Mouse (Mus musculus) frontal cortex, postnatal 10 days (tissue): ENCODE measurements at regions not wholly inside any gene's neighbourhood (a gene's known extent, or its start where the extent isn't known, plus 50 kb on each side); places are given as distances from the start of the nearest gene placed in this dataset.

Source experiments
- DNase-seq, 2 experiments: peaks; one replicate each; pipeline ENCODE4 v3.0.0; 2022; ENCODE audit warnings: low spot score in 2 of 2, mixed read lengths in 1 of 2

DNA sequence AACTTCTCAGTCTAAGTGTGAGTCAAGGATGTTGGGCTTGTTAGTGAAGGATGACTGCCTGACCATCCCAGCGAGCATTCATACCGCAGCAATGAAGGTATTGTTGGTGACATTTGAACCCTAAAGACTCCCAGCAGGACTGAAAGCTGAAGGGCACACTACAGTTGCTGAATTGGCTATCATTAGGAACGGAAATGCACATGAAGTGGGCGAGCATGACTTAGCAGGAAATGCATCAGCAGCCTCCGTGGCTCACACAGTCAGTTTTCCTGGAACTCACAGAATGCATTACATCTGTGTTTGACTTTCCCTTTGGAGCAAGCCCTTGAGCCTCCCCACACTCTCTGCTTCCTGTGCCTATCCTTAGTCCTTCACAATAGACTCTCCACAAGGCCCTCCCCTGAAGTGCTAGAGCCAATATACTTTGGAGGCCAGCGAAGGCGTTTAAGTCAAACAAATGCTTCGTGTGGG, 63.9 kb downstream of the Tmco5 start:
- no peak for DNase-seq

GRCm38 (mm10) chr2:116948538-116948937, 70.0 kb downstream of the Tmco5 start:
- no peak for DNase-seq

DNA sequence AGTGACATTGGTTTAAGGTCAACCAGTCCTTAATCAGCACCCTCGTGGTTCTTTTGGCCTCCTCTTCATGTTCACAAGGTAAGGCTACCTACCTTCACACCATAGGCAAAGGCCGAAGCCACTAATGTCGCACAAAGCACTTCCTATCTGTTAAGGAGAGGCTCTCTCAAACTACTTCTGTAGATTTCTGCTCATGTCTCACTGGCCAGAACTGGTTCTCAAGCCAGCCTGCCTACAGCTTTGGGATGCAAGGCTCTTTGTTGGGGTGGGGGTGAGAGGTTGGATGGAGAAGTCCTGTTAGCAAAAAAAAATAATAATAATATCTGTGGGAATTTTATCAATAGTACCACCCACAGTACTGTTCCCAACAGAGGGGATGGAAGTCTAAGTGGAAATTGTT, 71.2 kb downstream of the Tmco5 start:
- no peak for DNase-seq

DNA sequence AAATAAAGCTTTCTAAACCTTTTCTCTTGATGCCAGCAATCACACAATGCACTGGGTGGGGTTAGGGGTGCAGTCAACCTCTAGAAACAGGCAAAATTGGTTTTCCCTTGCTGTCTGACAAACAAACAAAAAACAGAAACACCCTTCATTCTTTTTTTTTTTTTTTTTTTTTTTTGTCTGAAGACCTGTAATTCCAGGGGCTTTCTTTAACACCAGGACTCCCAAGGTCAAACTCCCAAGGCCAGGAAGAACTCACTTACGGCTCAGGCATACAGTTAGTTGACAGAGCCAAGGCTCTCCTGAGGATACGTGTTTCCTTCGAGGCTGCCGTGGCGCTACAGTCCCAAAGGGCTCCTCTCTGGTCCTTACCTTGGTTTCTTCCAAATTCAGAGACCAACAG, 71.7 kb downstream of the Tmco5 start:
- DNase-seq = no peak

DNA sequence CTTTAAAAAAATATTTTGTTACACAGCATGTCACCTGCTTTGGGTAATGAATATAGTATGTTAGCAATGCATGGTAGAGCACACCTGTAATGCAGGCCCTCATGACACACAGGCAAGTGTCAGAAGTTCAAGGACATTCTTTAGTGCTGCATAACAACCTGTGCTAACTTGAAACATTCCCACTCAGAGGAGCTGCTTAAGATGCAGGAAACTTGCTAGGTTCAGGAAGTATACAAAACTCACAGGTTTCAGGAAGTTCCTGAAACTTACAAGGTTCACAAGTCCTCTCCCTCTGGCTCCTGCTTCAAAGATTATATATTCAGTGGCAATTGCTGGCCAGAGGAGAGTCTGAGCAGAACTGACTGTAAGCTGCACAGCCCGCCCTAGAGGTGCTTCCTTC, 73.0 kb downstream of the Tmco5 start:
- DNase-seq = no peak

- DNase-seq = no peak
Observed at GRCm38 (mm10) chr2:116954280-116954679, 75.8 kb downstream of the Tmco5 start.

- no peak for DNase-seq
Observed at GRCm38 (mm10) chr2:116954896-116955295, 76.4 kb downstream of the Tmco5 start.

DNA sequence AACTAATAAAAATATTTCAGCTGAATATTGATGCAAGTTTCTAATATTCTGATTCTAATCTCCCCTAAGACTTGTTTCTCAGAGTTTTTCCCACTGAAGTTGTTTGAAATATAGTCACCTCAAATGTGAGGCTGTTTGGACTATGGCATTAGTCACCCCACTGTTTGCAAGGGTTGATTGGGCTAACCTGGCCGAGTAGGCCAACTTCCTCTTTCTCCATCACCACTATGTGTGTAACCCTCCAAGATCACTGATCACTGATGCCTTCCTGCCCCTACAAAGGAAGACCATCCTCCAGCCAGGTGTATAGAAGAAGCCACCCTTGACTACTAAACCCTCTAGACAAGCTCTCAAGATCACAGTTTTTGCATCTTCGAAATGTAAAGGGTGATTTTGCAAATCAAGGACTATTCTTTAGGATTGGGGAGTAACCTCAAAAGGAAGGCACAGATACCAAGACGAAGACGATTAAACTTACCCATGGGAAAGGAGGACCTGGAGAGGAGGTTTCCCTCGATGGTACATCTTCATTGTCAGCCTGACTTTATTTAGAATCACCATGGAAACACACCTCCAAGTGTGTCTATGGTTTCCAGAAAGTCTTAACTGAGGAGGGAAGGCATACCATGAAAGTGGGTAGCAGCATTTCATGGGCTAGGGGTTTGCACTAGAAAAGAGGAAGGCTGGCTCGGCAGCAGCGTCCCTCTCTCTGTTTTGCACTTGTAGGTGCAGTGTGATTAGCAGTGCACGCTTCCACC, 84.8 kb downstream of the Tmco5 start:
- no peak for DNase-seq

- no peak for DNase-seq
Observed at GRCm38 (mm10) chr2:116966266-116966665, 87.8 kb downstream of the Tmco5 start.

DNA sequence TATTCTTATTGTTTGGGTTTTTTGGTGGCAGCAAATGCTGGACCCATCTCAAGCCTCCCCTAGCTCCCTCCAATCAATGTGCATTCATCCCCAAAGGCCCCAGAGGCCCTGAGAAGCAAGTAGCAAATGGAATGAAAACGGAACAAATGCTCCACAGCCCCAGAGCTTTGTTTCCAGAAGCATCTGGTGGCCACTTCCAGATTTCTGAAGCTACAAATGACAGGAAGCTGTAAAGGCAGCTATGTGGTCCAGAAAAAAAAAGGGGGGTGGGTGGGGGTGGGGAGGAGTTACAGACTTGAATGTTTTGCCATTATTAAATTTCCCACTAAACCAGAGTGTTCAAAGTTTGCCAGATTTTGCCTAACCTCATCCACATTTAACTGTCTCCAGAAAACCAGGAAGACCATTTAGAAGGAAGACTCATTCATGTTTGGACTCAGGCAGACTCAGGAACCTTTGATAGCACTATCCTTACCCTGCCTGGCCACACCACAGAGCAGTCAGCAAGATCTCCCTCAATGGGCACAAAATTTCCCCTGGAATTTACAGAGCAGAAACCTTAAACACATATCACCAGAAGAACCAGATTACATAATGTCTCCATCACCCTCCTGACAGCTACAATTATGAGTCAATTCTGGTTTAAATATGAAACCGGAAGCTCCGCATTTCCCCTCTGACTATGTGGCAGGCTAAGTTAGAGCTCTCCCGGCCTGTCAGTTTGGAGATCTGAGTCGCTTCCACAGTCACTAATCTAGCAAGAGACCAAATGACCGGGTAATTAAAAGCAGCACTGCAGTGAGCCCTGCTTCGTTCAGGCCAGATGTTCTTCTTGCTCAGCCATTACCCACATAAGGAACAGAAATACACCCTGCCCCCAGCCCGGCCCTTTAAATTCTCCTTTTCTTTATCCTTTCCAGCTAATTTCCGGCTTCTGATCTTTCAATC, 93.4 kb downstream of the Tmco5 start:
- DNase-seq = peak in 1 of 2 experiments; percentile 16

GRCm38 (mm10) chr2:116972614-116972985, 94.1 kb downstream of the Tmco5 start:
- DNase-seq = peak in 1 of 2 experiments; percentile 26

DNA sequence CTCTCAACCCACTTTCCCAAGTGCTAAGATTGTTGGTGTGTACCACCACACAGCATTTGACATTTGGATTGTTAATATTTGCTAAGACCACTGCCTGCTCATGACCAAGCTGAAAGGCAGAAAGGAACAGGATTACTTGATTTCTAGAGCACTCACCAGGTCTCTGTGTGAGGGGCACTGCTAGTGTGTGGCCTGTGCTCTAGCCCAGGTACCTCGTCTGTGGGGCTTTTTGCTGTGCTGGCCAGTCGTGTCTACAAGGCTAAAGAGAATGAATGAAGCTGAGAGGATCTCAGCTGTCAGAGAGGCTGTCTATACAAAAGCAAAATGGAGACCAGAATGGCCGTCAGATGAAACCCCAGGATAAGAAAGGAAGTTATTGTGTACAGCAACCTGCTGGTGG, 95.0 kb downstream of the Tmco5 start:
- no peak for DNase-seq

DNA sequence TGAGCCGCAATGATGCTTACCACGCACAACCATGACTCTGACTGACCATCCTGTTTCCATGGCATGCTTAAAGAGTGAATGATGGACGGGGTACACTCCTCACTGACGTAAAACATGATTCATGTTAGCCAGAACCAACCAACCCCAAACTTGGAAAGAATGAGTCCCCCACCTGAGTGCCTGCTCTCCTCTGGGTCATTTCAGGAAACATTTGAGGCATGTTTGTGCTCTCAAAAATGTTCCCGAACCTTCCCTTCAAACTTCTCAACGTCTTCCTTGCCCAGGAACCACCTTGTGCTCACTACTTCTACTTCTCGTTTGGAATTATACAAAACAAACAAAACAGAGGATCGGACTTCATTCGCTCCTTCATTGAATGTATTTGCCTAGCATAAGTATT, 95.7 kb downstream of the Tmco5 start:
- DNase-seq = no peak

GRCm38 (mm10) chr2:116974569-116975060, 96.1 kb downstream of the Tmco5 start:
- no peak for DNase-seq

GRCm38 (mm10) chr2:116975091-116975600, 96.7 kb downstream of the Tmco5 start:
- peak in 1 of 2 experiments; percentile 62 for DNase-seq

- DNase-seq = peak; percentile 87 to 89
Observed at GRCm38 (mm10) chr2:116975601-116976431, 97.3 kb downstream of the Tmco5 start.

GRCm38 (mm10) chr2:116976432-116976750, 97.9 kb downstream of the Tmco5 start:
- DNase-seq = peak in 1 of 2 experiments; percentile 16

DNA sequence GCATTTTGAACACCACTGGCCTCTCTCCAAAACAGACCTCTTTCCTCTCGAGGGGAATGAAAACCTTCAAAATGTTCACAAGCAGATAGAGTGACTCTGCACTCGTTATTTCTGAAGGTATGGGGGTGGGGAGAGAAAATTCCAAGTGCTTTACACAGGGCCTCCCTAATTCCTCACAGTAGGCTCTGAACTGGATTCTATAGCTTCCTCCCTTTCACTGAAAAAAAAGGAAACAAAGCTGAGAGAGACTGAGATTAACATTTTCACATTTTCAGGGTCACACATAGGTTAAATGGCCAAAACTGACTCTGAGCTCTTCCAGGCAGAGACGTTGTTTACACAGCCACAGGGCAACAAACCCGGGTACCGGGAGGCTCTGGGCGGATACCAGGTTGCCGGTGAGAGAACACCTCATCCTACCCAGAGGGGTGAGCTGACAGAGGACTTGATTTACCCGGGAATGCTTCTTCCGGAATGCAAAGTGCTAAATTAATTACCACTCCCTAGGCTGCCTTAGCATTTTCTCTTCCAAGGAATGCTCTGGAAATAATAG, 98.5 kb downstream of the Tmco5 start:
- no peak for DNase-seq

DNA sequence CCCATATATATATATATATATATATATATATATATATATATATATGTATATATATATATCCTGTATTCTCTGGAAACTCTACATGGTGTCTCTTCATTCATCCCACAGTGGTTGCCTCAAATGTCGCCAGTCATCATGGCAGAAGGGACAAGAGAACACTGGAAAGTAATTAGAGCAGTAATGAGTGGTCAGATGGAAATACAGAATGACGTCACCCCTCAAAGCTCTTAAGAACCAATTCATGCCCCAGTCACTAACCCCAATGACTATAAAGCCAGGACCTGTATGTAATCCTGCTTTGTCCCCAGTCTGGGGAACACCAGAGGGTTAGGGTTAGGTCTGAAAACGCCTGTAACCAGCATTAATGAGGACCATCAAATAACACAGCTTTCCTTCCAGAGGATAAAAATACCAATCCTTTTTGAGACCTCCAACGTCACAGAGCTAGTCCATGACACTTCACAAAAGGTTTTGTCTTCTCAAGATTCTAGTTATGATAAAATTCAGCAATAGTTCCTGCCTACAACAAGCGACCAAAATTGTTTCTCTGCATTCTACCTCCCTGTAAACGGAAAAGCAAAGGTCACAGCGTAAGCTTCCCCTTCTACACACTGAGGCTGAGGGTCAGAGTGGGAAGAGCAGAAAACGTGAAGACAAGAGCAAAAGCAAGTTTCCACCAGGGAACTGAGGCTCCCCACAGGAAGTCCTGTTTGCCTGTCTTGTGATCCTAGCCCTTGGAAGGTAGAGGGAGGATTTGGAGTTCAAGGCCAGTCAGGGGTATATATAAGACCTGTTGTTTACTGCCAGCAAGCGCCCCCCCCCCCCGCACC, 99.5 kb downstream of the Tmco5 start:
- no peak for DNase-seq

DNA sequence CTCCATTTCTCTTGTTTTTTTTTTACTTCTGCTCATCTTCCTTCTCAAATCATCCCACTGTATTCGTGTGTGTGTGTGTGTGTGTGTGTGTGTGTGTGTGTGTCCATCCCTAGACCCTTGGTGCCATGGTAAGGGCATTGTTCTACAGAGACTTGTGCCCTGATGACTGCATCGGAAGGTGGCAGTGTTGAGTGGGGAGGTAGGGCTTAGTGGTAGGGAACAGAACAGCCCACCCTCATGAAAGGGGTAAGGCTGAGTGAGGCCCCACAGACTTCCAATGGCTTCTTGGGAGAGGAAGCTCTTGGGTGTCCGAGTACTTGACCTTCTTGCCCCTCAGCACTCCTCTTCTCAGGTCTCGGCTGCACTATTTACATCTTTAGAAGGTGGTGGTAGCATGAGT, 100.3 kb downstream of the Tmco5 start:
- no peak for DNase-seq
